Comparison of ENCODE assay signal across 22 mouse cellular contexts in genomic region chr19:42004258-42004657, GRCm38 (mm10). TPM values are rescaled to one million over a fixed set of nuclear protein-coding genes. Genes with fewer than 3 reads are reported as not detected.
DNase-seq lines count a peak whose midpoint lies in the region; ATAC-seq lines count a peak whose summit lies in the region.
"Had no signal": no experiment of that assay in that cellular context is flagged by ENCODE, and none has a peak within 500 bp of the region (broad histone marks: within the 10 kb centered on the region; RNA-seq: fewer than 3 reads in every experiment).

No protein-coding gene starts in this region.

- H3K9ac ChIP-seq in heart, embryonic 15.5 days, result no peak overlapping the region
- no peak overlapping the region for H3K9ac ChIP-seq in heart, embryonic 11.5 days (ENCODE audit: low read depth, low read length)
- H3K9ac ChIP-seq in kidney, embryonic 15.5 days, result no peak overlapping the region
- H3K9ac ChIP-seq in kidney, embryonic 16.5 days (replicated peaks; ENCODE audit: low read length), result no peak overlapping the region
- H3K9ac ChIP-seq: hindbrain, embryonic 12.5 days had no signal

- no peaks in the 10 kb centered on the region for H3K9me3 ChIP-seq in heart, embryonic 15.5 days (replicated peaks)
- no peaks in the 10 kb centered on the region for H3K9me3 ChIP-seq in heart, embryonic 11.5 days (replicated peaks; ENCODE audit: control insufficient read depth, low read length)
- H3K9me3 ChIP-seq in kidney, embryonic 15.5 days (replicated peaks), result no peaks in the 10 kb centered on the region
- H3K9me3 ChIP-seq in kidney, embryonic 16.5 days (ENCODE audit: low read length), result no peaks in the 10 kb centered on the region
- H3K9me3 ChIP-seq: embryonic facial prominence, embryonic 10.5 days; hindbrain, embryonic 12.5 days had no signal

- no peak overlapping the region for H3K4me2 ChIP-seq in heart, embryonic 15.5 days
- H3K4me2 ChIP-seq in heart, embryonic 11.5 days, result no peak overlapping the region
- H3K4me2 ChIP-seq in kidney, embryonic 15.5 days, result no peak overlapping the region
- H3K4me2 ChIP-seq in kidney, embryonic 16.5 days (replicated peaks; ENCODE audit: low read depth, low read length), result no peak overlapping the region
- H3K4me2 ChIP-seq: hindbrain, embryonic 12.5 days had no signal

- H3K4me1 ChIP-seq in heart, embryonic 15.5 days (replicated peaks), result peaks cover 72% of the 10 kb centered on the region
- H3K4me1 ChIP-seq in heart, embryonic 11.5 days (ENCODE audit: control insufficient read depth, insufficient read depth, low read length), result peaks cover 64% of the 10 kb centered on the region
- H3K4me1 ChIP-seq in kidney, embryonic 15.5 days, result peaks cover 74% of the 10 kb centered on the region
- peaks cover 63% of the 10 kb centered on the region for H3K4me1 ChIP-seq in kidney, embryonic 16.5 days (ENCODE audit: insufficient read depth, low read length)

- H3K27ac ChIP-seq in heart, embryonic 15.5 days, result peak overlapping the region; percentile 28; the same call in 1 of the 2 replicates
- H3K27ac ChIP-seq in heart, embryonic 11.5 days (ENCODE audit: low read depth, low read length), result no peak overlapping the region
- peak overlapping the region; percentile 30; the same call in 1 of the 2 replicates for H3K27ac ChIP-seq in kidney, embryonic 15.5 days
- H3K27ac ChIP-seq in kidney, embryonic 16.5 days (ENCODE audit: low read length), result no peak overlapping the region
- H3K27ac ChIP-seq: embryonic facial prominence, embryonic 10.5 days; hindbrain, embryonic 12.5 days had no signal

- H3K27me3 ChIP-seq in heart, embryonic 15.5 days, result no peaks in the 10 kb centered on the region
- no peaks in the 10 kb centered on the region for H3K27me3 ChIP-seq in heart, embryonic 11.5 days (ENCODE audit: control insufficient read depth, insufficient read depth, low read length)
- H3K27me3 ChIP-seq in kidney, embryonic 15.5 days, result no peaks in the 10 kb centered on the region
- no peaks in the 10 kb centered on the region for H3K27me3 ChIP-seq in kidney, embryonic 16.5 days (ENCODE audit: insufficient read depth, low read length)
- H3K27me3 ChIP-seq: hindbrain, embryonic 12.5 days had no signal

- DNase-seq in cerebellum, postnatal 14 days, result peak; percentile 52 to 55
- DNase-seq in cerebellum, adult 9-11 months, result no peak
- no peak for DNase-seq in adrenal gland, postnatal 14 days
- DNase-seq: adrenal gland, postnatal 10 days; cerebellum, adult 8-10 months; gastrocnemius, adult 2 months; gastrocnemius, postnatal 25 days; heart, postnatal 4 days; kidney, adult 8-10 months had no signal

- H3K36me3 ChIP-seq in heart, embryonic 15.5 days, result no peaks in the 10 kb centered on the region
- no peaks in the 10 kb centered on the region for H3K36me3 ChIP-seq in heart, embryonic 11.5 days (ENCODE audit: control insufficient read depth, insufficient read depth, low read length)
- H3K36me3 ChIP-seq in kidney, embryonic 15.5 days, result no peaks in the 10 kb centered on the region
- H3K36me3 ChIP-seq in kidney, embryonic 16.5 days (ENCODE audit: insufficient read depth, low read length), result no peaks in the 10 kb centered on the region
- H3K36me3 ChIP-seq: embryonic facial prominence, embryonic 10.5 days; hindbrain, embryonic 12.5 days had no signal

- WGBS in heart, embryonic 15.5 days, result 30% methylated on average over 6 of the region's 6 CpGs
- 34% methylated on average over 6 of the region's 6 CpGs for WGBS in heart, embryonic 11.5 days (ENCODE audit: insufficient replicate concordance)
- WGBS in kidney, embryonic 15.5 days, result 69% methylated on average over 6 of the region's 6 CpGs
- WGBS in kidney, embryonic 16.5 days, result 72% methylated on average over 6 of the region's 6 CpGs

- H3K4me3 ChIP-seq in heart, embryonic 15.5 days, result no peak overlapping the region
- H3K4me3 ChIP-seq in heart, embryonic 11.5 days (ENCODE audit: low read depth, low read length), result no peak overlapping the region
- no peak overlapping the region for H3K4me3 ChIP-seq in kidney, embryonic 15.5 days (replicated peaks)
- no peak overlapping the region for H3K4me3 ChIP-seq in kidney, embryonic 16.5 days (ENCODE audit: low read length)
- H3K4me3 ChIP-seq: embryonic facial prominence, embryonic 10.5 days; gastrocnemius, adult 2 months; hindbrain, embryonic 12.5 days had no signal

- no peak for ATAC-seq in heart, embryonic 15.5 days (replicated peaks; ENCODE audit: insufficient number of reproducible peaks, insufficient read depth, low FRiP score, low read depth)
- no peak for ATAC-seq in heart, embryonic 11.5 days (replicated peaks; ENCODE audit: insufficient number of reproducible peaks, low FRiP score, low TSS enrichment)
- no peak for ATAC-seq in kidney, embryonic 15.5 days (replicated peaks; ENCODE audit: low FRiP score)
- ATAC-seq in kidney, embryonic 16.5 days (ENCODE audit: low FRiP score, low TSS enrichment), result no peak
- ATAC-seq: forebrain, embryonic 14.5 days; hindbrain, embryonic 16.5 days; inflammation-experienced regulatory T-cells, adult 6 months had no signal

RNA-seq across cellular contexts. Expression of gene Ubtd1, which starts 22.7 kb away (rescaled TPM):
- 14.6 and 18.0 TPM in 2 replicates for polyA plus RNA-seq in heart, embryonic 15.5 days (2015; fragmentation: Nextera tagmentation; extraction: Ambion mirVana)
- 9.7 and 10.2 TPM in 2 replicates for polyA plus RNA-seq in heart, embryonic 11.5 days (2014; fragmentation: Nextera tagmentation; extraction: Ambion mirVana)
- 29.0 and 32.3 TPM in 2 replicates for polyA plus RNA-seq in kidney, embryonic 15.5 days (2015; fragmentation: Nextera tagmentation; extraction: Ambion mirVana)
- 35.9 and 37.8 TPM in 2 replicates for polyA plus RNA-seq in kidney, embryonic 16.5 days (2015; fragmentation: Nextera tagmentation; extraction: Ambion mirVana)
- total RNA-seq in adrenal gland, postnatal 14 days (2021), result 13.9 and 20.0 TPM in 2 replicates

RNA-seq across cellular contexts. Expression of gene Mms19, which starts 23.3 kb away (rescaled TPM):
- polyA plus RNA-seq in heart, embryonic 15.5 days (2015; fragmentation: Nextera tagmentation; extraction: Ambion mirVana), result 19.7 and 22.5 TPM in 2 replicates
- 24.8 and 26.9 TPM in 2 replicates for polyA plus RNA-seq in heart, embryonic 11.5 days (2014; fragmentation: Nextera tagmentation; extraction: Ambion mirVana)
- 40.6 and 45.6 TPM in 2 replicates for polyA plus RNA-seq in kidney, embryonic 15.5 days (2015; fragmentation: Nextera tagmentation; extraction: Ambion mirVana)
- 41.1 and 45.6 TPM in 2 replicates for polyA plus RNA-seq in kidney, embryonic 16.5 days (2015; fragmentation: Nextera tagmentation; extraction: Ambion mirVana)
- 19.9 and 22.2 TPM in 2 replicates for total RNA-seq in adrenal gland, postnatal 14 days (2021)

RNA-seq across cellular contexts. Expression of gene Ankrd2, which starts 31.5 kb away (rescaled TPM):
- polyA plus RNA-seq in heart, embryonic 15.5 days (2015; fragmentation: Nextera tagmentation; extraction: Ambion mirVana), result 0.25 TPM in 1 of 2 replicates, not detected in the other
- polyA plus RNA-seq in heart, embryonic 11.5 days (2014; fragmentation: Nextera tagmentation; extraction: Ambion mirVana), result not detected in 2 replicates
- 0.35 TPM in 1 of 2 replicates, not detected in the other for polyA plus RNA-seq in kidney, embryonic 15.5 days (2015; fragmentation: Nextera tagmentation; extraction: Ambion mirVana)
- not detected in 2 replicates for polyA plus RNA-seq in kidney, embryonic 16.5 days (2015; fragmentation: Nextera tagmentation; extraction: Ambion mirVana)
- total RNA-seq in adrenal gland, postnatal 14 days (2021), result 0.68 and 0.82 TPM in 2 replicates
- total RNA-seq: granulocyte monocyte progenitor cell, adult 5-6 weeks; MEL had no signal
- polyA plus RNA-seq: heart, embryonic 14.5 days; hindbrain, embryonic 12.5 days; inflammation-experienced regulatory T-cells, adult 6 months had no signal

RNA-seq across cellular contexts. Expression of gene Hoga1, which starts 41.2 kb away (rescaled TPM):
- 0.44 and 0.80 TPM in 2 replicates for polyA plus RNA-seq in heart, embryonic 15.5 days (2015; fragmentation: Nextera tagmentation; extraction: Ambion mirVana)
- 0.72 and 1.6 TPM in 2 replicates for polyA plus RNA-seq in heart, embryonic 11.5 days (2014; fragmentation: Nextera tagmentation; extraction: Ambion mirVana)
- 19.7 and 21.1 TPM in 2 replicates for polyA plus RNA-seq in kidney, embryonic 15.5 days (2015; fragmentation: Nextera tagmentation; extraction: Ambion mirVana)
- 30.4 and 35.0 TPM in 2 replicates for polyA plus RNA-seq in kidney, embryonic 16.5 days (2015; fragmentation: Nextera tagmentation; extraction: Ambion mirVana)
- 6.2 and 22.7 TPM in 2 replicates for total RNA-seq in adrenal gland, postnatal 14 days (2021)
- total RNA-seq: granulocyte monocyte progenitor cell, adult 5-6 weeks had no signal
- polyA plus RNA-seq: inflammation-experienced regulatory T-cells, adult 6 months had no signal

RNA-seq across cellular contexts. Expression of gene 4933411K16Rik, which starts 47.8 kb away (rescaled TPM):
- not detected in 2 replicates for polyA plus RNA-seq in heart, embryonic 15.5 days (2015; fragmentation: Nextera tagmentation; extraction: Ambion mirVana)
- polyA plus RNA-seq in heart, embryonic 11.5 days (2014; fragmentation: Nextera tagmentation; extraction: Ambion mirVana), result not detected in 2 replicates
- 0.54 and 0.62 TPM in 2 replicates for polyA plus RNA-seq in kidney, embryonic 15.5 days (2015; fragmentation: Nextera tagmentation; extraction: Ambion mirVana)
- 0.60 and 0.71 TPM in 2 replicates for polyA plus RNA-seq in kidney, embryonic 16.5 days (2015; fragmentation: Nextera tagmentation; extraction: Ambion mirVana)
- 0.64 and 0.96 TPM in 2 replicates for total RNA-seq in adrenal gland, postnatal 14 days (2021)
- total RNA-seq: granulocyte monocyte progenitor cell, adult 5-6 weeks; MEL had no signal
- polyA plus RNA-seq: embryonic facial prominence, embryonic 14.5 days; forebrain, embryonic 14.5 days; heart, embryonic 14.5 days; hindbrain, embryonic 12.5 days; hindbrain, embryonic 16.5 days; inflammation-experienced regulatory T-cells, adult 6 months had no signal

Comparison
In these comparisons a context has a peak if more than half of its experiments do, and no peak if none do; other contexts are left out.
1. DNase-seq: peak in cerebellum, postnatal 14 days (2 of 2); none in cerebellum, adult 9-11 months (single experiment) and adrenal gland, postnatal 14 days (single experiment).
2. H3K27ac ChIP-seq: peak in heart, embryonic 15.5 days (single experiment) and kidney, embryonic 15.5 days (single experiment); none in heart, embryonic 11.5 days (single experiment) and kidney, embryonic 16.5 days (single experiment).